Mouse (Mus musculus) lung, adult 2 months (tissue): ENCODE results near the gene Gm36176.

Source experiments
- CTCF ChIP-seq: fragments of 200-500 bp; IDR thresholded peaks from 2 replicates; pipeline ENCODE4 v1.5.1; 2011; ENCODE audit warnings: mild to moderate bottlenecking, low read length, control low read depth; ENCODE audit not compliant: insufficient read depth
- POLR2A ChIP-seq: fragments of 200-500 bp; IDR thresholded peaks from 2 replicates; pipeline ENCODE4 v1.6.1; 2011; ENCODE audit warnings: low read depth, mild to moderate bottlenecking, control low read depth, low read length, borderline replicate concordance; ENCODE audit errors: extremely low read depth

DNA sequence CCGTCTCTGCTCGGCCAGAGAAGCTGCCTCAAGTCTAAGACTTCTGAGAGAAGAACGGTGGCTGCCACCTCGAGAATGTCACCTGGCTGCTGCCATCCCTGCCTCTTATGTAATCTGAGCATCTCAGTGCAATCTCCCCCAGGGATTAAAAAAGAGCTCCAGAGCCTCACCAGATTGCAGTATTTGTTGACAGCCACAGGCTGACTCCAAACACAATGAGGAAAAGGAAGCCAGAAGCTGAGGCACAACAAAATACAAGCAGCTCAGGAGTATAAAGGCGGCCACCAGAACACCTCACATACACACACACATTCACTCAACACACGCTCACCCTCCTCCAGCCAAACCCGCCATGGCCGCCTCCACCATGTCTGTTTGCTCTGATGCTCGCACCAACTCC is 11.0 kb upstream of the Gm36176 start, which contains the start of gene Krtap10-10:
- TF ChIP-seq POLR2A (no peak), CTCF (no peak)
